Mouse (Mus musculus) thymus, adult 2 months (tissue): ENCODE measurements around the gene Arhgef7. TPM values are rescaled to one million over a fixed set of nuclear protein-coding genes. Genes with fewer than 3 reads are reported as not detected.
"Not testable (repeated sequence)": the region's sequence is repeated elsewhere in the genome, so short reads cannot be mapped to it uniquely, and the experiment has no call there.

ENCODE experiments used
- DNase-seq: peaks from one replicate; pipeline ENCODE4 v3.0.0; 2021
- H3K27ac ChIP-seq: fragments of 200-500 bp; 2 replicates; pipeline ENCODE4 v1.5.1; 2012; ENCODE audit warnings: low read length, control low read depth; ENCODE audit not compliant: control insufficient read depth, insufficient read depth
- H3K27me3 ChIP-seq: fragments of 200-500 bp; 2 replicates; pipeline ENCODE4 v1.6.1; 2012; ENCODE audit warnings: mild to moderate bottlenecking, low read length, moderate library complexity, mixed read lengths; ENCODE audit not compliant: control insufficient read depth, insufficient read depth
- H3K36me3 ChIP-seq: fragments of 200-500 bp; 2 replicates; pipeline ENCODE4 v1.6.1; 2012; ENCODE audit warnings: mild to moderate bottlenecking, low read length, moderate library complexity; ENCODE audit not compliant: control insufficient read depth, insufficient read depth
- H3K4me1 ChIP-seq: fragments of 200-500 bp; replicated peaks from 2 replicates; pipeline ENCODE4 v1.6.1; 2012; ENCODE audit warnings: low read length; ENCODE audit not compliant: control insufficient read depth, insufficient read depth
- H3K4me3 ChIP-seq: fragments of 200-500 bp; 2 replicates; pipeline ENCODE4 v1.5.1; 2012; ENCODE audit warnings: mild to moderate bottlenecking, low read length, control low read depth, moderate library complexity; ENCODE audit not compliant: control insufficient read depth, insufficient read depth
- CTCF ChIP-seq: fragments of 200-500 bp; IDR thresholded peaks from 2 replicates; pipeline ENCODE4 v1.5.1; 2012; ENCODE audit warnings: mild to moderate bottlenecking, control low read depth, low read length, moderate library complexity, borderline replicate concordance; ENCODE audit not compliant: control insufficient read depth, poor library complexity, insufficient read depth; ENCODE audit errors: extremely low read depth
- POLR2A ChIP-seq: fragments of 200-500 bp; IDR thresholded peaks from 2 replicates; pipeline ENCODE4 v1.6.1; 2012; ENCODE audit warnings: mild to moderate bottlenecking, low read length, control low read depth, moderate library complexity; ENCODE audit not compliant: control insufficient read depth, poor library complexity, insufficient read depth; ENCODE audit errors: extremely low read depth
- WGBS: fragments of 180-500 bp; shearing (Covaris S2); methylation state at CpG from one replicate; pipeline ENCODE4 v1.1.7; 2018; 5-methylcytosine and 5-hydroxymethylcytosine counted together
- polyA plus RNA-seq: library from polyadenylated mRNA; depleted of rRNA; stranded (reverse); fragments of >200 nt; gene quantifications from 2 replicates; pipeline ENCODE4 v1.2.3, GENCODE M21; 2012; rRNA removed

Gene Arhgef7
- polyA plus RNA-seq, 1 experiment: 36.1 TPM

DNA sequence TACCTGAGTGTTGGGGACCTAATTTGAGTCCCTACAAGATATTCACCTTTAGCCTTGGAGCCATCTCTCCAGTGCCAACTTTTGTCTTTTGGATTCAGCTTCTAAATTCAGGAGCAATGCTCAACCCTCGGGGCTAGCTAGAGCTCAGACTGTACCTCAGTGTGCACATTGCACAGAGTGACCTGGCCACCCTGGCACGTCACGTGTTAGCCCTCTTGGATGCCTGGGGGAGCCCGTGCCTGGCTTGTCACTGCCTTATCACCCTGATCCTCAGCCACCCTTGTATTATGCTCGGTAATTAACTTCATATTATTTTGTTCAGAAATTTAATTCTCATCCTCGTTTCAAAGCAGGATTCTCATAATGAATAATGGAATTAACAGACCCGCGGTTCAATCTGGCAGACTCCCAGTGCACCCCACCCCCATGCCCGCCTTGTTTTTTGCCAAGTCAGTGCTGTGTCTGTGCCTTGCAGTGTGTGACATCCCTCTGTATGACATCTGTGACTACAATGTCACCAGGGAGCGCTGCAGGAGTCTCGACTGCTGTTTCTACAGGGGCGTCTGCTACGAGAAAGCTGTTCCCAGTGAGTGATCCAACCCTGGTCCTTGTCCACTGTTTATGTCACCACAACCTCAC, 116.3 kb downstream of the Arhgef7 start:
- no peaks in the 10 kb centered on the region for H3K4me1 ChIP-seq
- no peaks in the 10 kb centered on the region for H3K27me3 ChIP-seq
- no peak for DNase-seq
- TF ChIP-seq CTCF (no peak), POLR2A (no peak)
- no peaks in the 10 kb centered on the region for H3K36me3 ChIP-seq
- no peak overlapping the region for H3K4me3 ChIP-seq
- H3K27ac ChIP-seq: no peak overlapping the region
- 90% methylated on average over 13 of the region's 13 CpGs for WGBS

DNA sequence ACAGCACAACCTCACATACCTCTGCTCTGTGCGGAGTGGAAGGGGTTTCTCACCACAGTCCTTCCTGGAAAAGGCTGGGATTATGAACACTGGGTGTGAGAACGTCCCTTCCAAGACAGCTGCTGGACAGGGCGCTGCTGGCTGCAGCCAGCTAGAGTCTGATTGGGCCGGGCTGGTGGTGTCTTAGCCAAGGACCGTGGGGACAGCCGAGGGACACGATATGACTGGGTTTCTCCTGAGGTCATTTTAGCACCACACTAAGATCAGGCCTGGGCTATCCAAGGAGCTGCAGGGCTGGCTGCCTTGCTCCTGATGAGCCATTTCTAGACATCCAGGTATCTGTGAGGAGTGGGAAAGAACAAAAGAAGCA, 116.8 kb downstream of the Arhgef7 start:
- TF ChIP-seq POLR2A (no peak), CTCF (no peak)
- H3K4me1 ChIP-seq: no peaks in the 10 kb centered on the region
- DNase-seq: no peak
- H3K27me3 ChIP-seq: no peaks in the 10 kb centered on the region
- 91% methylated on average over 7 of the region's 7 CpGs for WGBS
- no peak overlapping the region for H3K4me3 ChIP-seq
- H3K36me3 ChIP-seq: no peaks in the 10 kb centered on the region
- no peak overlapping the region for H3K27ac ChIP-seq

DNA sequence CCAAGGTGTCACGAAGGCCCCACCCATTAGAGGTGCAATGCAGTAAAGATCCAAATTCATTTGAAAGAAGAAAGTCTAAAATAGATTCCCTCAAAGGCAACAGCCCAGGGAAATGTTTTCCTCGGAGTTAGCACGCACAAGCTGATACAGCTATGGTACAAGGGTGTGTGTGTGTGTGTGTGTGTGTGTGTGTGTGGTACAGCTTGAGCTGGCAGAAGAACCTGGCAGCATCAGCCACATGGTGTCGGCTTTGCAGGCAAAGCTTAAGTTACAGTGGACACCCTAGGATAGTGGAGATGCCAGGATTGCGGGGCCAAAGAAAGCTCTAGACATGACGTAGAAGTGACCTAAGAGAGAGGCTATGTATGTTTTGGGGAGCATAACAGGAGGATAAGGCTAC, 119.3 kb downstream of the Arhgef7 start:
- no peaks in the 10 kb centered on the region for H3K36me3 ChIP-seq
- H3K4me1 ChIP-seq: no peaks in the 10 kb centered on the region
- no peak overlapping the region for H3K27ac ChIP-seq
- TF ChIP-seq POLR2A: no peak
- no peaks in the 10 kb centered on the region for H3K27me3 ChIP-seq
- no peak overlapping the region for H3K4me3 ChIP-seq
- DNase-seq: no peak
- WGBS: 94% methylated on average over 6 of the region's 6 CpGs

DNA sequence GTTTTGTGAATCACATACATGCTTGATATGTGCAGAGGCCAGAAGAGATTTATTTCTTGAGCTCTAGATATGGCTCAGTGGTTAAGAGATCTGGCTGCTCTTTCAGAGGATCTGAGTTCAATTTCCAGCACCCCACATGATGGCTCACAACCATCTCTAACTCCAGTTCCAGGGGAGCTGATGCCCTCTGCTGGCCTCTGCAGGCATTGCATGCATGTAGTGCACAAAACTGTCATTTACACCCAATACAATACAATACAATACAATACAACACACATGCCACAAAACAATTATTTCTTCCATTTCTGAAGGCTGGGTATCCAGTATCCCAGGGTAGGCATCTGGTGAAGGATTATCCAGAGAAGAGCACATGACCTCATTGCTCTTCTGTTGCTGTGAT, 140.3 kb downstream of the Arhgef7 start:
- Histone ChIP-seq H3K27me3 (no peaks in the 10 kb centered on the region), H3K27ac (no peak overlapping the region), H3K36me3 (no peaks in the 10 kb centered on the region), H3K4me1 (no peaks in the 10 kb centered on the region), H3K4me3 (no peak overlapping the region)
- no peak for DNase-seq
- TF ChIP-seq POLR2A (no peak), CTCF (no peak)

DNA sequence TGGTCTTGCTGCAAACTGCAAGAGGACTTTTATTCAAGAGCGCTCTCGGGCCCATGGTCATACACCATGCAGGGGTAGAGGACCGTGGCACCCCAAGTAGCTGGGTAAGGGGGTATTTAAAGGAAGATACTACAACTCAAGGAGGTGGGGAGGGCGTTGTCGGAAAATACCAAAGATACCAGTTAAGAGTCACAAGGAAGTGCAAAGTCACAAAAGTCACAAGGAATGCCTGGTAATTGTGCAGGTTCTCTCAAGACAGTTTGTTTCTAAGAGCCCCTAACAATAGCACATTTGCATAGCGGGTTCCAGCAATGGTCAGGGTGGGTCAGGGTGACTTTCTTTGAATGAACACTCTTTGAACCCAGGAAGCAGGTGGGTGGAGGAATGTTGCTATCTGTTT, 146.7 kb downstream of the Arhgef7 start:
- not testable (repeated sequence) for DNase-seq, H3K27ac ChIP-seq, H3K36me3 ChIP-seq, H3K4me3 ChIP-seq, H3K27me3 ChIP-seq, H3K4me1 ChIP-seq
- WGBS: 95% methylated on average over 6 of the region's 6 CpGs

DNA sequence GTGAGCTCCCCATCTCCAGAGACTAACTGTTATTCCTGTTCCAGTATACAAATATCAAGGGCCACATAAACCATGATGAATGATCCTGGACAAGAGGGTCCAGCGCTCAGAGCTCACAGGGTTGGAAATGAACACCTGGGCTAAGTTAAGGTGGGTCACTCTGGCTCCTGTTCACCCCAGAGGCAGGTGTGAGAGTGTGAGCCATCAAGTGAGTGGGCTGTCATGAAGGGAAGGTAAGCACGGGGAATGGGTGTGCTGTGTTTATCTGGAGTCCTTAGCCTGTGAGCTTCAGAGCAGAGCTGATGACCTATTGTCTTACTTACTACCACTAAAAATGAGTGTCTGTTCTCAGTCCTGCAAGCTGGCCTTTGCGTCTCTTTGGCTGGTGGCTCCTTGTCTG, 157.1 kb downstream of the Arhgef7 start:
- DNase-seq: no peak
- H3K4me3 ChIP-seq: no peak overlapping the region
- no peak overlapping the region for H3K27ac ChIP-seq
- 91% methylated on average over 3 of the region's 3 CpGs for WGBS
- no peaks in the 10 kb centered on the region for H3K4me1 ChIP-seq
- TF ChIP-seq POLR2A (no peak), CTCF (no peak)
- H3K27me3 ChIP-seq: no peaks in the 10 kb centered on the region
- no peaks in the 10 kb centered on the region for H3K36me3 ChIP-seq

Other genes with a start within 250 kb of the Arhgef7 start
- gene Rab20, start 249.0 kb upstream of the Arhgef7 start, polyA plus RNA-seq: 9.6 and 15.0 TPM in 2 replicates
- gene Naxd, start 230.2 kb upstream of the Arhgef7 start, polyA plus RNA-seq: 162 and 168 TPM in 2 replicates
- 84.8 and 90.5 TPM in 2 replicates for gene Cars2, start 176.9 kb upstream of the Arhgef7 start, polyA plus RNA-seq
- 46.3 and 47.2 TPM in 2 replicates for gene Ing1, start 172.2 kb upstream of the Arhgef7 start, polyA plus RNA-seq
- 211 and 214 TPM in 2 replicates for gene Ankrd10, start 92.0 kb upstream of the Arhgef7 start, polyA plus RNA-seq
- gene 1700016D06Rik, start 26.7 kb upstream of the Arhgef7 start, polyA plus RNA-seq: not detected in 2 replicates
- gene Tex29, start 112.8 kb downstream of the Arhgef7 start, polyA plus RNA-seq: not detected in 2 replicates